Mouse (Mus musculus) lung, postnatal 10 days (tissue): ENCODE measurements at regions not wholly inside any gene's neighbourhood (a gene's known extent, or its start where the extent isn't known, plus 50 kb on each side); places are given as distances from the start of the nearest gene placed in this dataset.

ENCODE experiments used
- DNase-seq: peaks from one replicate; pipeline ENCODE4 v3.0.0; 2021

DNA sequence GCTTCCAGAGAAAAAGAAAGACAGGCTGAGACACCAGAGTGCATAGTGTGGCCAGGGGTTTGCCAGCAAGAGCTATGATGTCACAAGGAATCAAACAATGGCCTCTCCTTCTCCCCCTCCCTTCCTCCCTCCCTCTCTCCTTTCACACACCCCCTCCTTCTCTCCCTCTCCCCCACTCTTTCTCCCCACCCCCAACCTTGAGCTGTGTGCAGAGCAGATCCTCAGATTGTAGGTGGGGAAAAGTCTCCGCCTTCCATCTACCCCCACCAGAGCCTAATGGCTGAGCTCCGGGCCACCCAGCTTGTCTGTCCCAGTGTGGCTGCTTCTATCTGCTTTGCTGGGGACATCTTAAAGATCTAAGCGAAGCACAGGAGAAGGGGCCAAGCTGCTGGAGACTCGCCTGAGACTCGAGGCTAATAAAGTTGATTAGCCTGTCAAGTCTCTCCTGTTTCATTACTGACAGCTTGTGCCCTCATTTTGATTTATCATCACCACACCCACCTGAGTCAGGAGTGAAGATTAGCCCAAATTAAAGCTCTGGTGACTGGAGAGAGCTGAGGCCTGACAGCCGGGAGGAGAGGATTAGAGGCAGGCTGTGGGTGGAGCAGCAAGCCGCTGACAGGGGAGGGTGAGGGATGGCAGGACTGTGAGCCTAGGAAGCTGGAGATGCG lies 272.8 kb downstream of the Cbln1 start:
- peak; percentile 10 for DNase-seq

DNA sequence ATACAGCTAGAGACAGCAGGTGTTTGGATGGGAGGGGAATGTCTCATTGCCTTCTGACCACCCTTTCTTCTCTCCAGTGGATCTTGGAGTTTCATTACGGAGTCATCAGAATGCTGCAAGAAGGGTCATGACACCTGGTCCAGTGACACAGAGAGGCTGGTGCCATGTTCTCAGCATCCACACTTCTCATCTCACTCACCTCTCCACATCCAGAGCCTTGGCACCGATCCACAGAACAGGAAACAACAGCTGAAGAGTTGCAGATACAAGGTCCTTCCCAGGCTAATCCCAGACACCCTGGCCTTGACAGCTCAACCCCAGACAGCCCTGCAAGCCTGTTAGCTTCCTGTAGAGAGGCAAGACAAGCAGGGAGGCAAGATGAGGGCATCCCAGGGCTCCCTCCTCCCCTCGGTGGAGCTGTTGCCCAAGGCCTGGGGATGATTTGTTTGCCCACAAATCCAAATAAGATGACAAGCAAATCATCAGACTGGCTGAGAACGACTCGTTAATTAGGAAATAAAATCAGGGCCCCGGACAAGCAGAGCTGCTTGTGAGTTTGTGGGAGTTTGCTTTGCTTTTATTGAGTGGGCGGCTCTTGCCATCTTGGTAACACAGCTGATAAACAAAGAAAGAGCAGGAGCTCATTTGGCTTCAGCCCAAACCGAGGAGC lies 274.4 kb downstream of the Cbln1 start:
- peak; percentile 19 for DNase-seq

DNA sequence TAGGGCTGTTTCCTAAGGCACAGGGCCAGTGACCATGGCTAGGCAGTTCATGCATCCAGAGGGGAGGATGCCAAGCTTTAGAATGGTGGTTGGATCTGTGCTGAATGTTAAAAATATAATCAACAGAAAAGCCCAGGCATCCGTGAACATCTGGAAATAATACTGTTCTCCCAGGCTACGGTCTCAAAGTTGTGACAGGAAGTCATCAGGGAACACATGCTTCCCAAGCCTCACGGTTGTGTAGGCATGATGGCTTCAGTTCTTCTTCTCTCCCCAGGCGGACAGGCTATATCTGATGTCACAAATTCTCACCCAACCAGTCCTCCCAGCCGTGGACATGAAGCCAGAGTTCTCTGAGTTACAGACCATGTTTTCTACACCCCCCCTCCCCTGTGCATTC lies 275.4 kb downstream of the Cbln1 start:
- DNase-seq, result no peak

DNA sequence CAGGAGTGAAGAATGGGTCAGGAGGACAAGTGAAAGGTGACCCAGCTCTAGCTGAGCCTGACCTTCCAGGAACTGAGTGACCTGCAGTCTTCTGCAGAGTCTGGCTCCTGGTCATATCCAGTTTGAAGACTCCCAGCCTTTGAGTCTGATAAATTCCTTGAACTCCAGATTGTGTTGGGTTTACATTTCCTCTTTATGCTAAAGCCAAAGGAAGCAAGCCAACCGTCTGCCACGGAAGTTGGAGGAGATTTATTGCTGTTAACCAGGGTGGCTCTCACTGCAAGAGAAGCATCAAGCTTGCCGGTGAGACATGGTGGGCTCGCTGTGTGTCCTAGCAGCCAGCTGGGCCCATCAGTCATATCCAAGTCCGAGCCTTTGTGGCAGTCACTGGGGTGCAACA lies 276.4 kb downstream of the Cbln1 start:
- DNase-seq, result no peak

DNA sequence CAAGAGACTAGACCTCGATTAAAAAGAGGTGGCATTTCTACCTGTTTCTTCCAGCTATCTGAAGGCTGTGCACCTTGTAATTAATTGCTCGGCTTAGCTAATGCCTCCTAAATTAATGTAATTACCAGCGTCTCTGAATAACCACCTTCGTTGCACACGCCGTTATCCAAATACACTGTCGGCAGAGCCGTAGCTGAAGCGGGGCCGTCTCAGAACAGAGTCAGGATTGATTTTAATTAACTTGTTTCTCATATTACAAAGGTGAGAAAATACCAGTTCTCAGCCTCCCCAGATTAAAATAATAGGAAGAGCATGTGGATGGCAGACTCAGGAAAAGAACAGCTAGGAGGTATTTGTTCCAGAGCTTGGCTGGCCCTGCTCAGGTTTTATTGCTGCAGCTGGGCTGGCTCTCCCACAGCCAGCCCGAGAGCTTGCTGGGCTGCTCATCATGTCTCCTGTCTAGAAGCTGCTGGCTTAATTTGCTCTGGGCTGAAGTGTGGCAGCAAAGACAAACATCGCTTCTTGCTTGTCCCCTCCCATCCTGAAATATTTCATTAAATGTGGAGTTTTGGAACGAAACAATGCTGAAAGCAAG lies 282.5 kb downstream of the Cbln1 start:
- DNase-seq, result no peak

DNA sequence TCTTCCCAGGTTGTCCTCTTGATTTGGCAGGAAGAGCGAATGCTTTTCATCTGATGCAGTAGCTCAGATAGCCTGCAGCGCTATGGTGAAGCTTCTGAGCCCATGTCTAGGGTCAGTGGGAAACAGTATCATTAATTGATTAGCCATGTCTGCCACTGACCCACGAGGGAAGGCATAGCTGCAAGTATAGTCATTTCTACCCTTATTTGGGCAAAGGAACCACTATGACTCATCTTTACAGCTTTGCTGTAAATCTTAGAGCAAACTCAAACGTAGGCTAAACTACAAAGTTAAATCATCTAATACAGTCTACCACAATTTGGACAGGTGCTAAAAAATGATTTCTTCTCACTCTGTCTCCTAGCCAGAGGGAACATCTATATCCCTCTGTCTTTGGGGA lies 289.5 kb downstream of the Cbln1 start:
- DNase-seq, result no peak

DNA sequence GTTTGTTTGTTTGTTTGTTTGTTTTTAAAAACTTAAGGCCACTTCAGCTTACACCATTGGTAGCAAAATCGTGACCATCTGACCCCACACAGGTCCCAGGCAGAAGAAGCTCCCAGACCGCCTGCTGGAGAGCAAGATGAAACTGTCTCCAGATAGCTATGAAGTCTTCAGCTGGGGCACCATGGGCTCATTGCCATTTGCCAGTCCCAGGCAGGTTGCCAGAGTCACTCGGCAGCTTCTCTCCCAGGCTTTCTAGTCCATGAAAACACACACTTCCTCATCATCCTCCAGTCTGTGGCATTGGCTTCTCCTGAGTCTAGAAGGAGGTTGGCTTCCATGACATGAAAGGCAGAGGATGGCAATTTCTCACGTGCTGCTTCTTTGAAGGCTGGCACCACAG lies 293.5 kb upstream of the N4bp1 start:
- no peak for DNase-seq

DNA sequence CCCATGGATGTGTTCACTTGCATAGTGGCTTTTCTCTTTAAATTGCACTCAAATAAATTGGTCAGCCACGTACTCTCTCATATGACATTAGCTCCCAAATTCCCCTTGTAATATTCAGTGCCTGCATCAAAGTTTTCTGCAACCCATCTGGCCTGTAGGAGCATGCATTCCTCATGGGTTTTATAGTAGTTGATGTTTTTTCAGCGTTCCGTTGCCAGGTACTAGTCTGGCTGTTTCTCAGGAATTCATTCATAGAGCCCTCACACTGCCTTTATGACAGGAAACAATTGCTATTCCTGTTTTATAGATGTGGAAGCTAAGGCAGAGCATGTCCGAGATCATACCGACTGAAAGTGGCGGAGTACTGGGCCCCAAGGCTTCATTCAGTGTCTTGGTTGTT lies 292.6 kb upstream of the N4bp1 start:
- no peak for DNase-seq

DNA sequence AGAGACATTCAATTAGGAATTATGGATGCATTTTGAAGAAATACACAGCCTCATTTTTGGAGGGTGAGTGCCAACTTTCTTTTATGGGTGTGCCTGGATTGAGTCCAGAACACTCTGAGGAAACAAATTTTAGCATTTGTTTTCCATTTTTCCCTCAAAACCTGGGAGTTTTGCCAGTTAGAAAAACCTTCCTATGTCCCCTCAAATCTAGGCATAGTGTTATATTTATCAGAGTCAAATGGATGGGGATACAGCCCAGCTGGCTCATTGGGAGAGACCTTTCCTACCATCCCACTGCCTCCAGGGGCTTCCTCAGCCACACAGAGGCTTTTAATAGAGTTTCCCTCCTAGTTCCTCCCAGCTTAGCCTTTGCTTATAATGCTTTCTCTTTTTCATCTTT lies 290.0 kb upstream of the N4bp1 start:
- peak; percentile 5 for DNase-seq

DNA sequence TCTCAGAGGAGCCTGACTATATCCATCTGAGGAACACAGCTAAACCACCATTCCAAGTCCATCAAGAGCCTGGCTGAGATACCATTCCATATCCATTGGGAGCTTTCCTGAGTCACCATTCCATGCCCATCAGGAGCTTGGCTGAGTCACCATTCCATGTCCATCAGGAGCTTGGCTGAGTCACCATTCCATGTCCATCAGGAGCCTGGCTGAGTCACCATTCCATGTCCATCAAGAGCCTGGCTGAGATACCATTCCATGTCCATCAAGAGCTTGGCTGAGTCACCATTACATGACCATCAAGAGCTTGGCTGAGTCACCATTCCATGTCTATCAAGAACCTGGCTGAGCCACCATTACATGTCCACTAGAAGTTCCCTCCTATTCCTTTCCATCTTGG lies 288.7 kb upstream of the N4bp1 start:
- DNase-seq, result no peak

DNA sequence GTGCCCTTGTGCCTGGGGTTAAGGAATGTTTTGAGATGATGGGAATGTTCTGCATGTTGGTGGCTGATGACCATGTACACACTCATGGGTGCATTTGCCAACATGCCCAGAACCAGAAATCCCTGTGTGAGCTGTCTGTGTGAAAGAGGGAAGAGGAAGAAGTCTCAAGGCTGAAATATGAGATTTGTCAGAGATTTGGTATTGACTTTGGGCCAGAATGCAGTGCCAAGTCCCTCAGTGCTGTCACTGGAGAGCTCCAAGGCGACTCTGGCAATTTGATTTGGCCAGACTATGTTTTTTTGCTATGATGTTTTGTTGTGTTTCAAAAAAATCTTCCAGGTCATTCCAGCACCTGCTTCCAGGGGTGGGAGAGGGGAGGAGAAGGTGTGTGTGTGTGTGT lies 281.7 kb upstream of the N4bp1 start:
- DNase-seq, result no peak

DNA sequence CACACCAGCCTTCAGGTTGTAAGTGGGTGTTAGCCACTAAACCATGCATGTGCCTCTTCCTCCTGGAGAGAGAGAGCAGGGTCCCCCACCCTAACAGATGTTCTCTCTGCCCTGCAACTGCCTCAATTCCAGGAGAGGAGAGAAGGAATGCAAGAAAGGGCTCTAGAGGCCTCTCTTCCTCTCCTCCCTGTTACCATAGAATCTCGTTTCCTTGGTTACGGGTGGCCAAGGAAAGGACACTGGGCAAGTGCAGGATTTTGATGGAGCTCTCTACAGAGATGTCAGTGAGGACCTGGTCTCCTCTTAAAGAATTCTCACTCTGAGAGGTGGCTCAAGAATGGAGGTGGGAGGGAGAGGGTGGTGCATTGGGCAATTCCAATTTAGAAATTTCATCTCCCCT lies 275.4 kb upstream of the N4bp1 start:
- DNase-seq, result no peak

DNA sequence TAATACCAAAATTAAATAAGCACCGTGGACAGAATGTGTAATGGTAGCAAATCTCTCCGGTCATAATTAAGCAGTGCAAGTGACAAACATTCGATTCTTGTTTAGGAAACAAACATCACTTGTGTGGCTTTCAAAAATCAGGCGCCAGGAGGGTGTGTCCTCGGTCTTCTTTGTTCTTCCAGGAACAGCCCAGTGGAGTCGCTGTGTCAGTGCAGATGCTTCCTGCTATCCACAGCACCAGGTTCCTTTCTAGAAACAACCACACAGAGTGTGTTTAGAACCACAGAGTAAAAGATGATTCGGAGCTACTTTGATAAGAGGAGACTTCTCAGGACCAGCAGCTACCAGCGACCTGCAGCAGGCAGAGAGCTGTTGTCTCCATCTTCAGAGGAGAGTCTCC lies 273.3 kb upstream of the N4bp1 start:
- no peak for DNase-seq

DNA sequence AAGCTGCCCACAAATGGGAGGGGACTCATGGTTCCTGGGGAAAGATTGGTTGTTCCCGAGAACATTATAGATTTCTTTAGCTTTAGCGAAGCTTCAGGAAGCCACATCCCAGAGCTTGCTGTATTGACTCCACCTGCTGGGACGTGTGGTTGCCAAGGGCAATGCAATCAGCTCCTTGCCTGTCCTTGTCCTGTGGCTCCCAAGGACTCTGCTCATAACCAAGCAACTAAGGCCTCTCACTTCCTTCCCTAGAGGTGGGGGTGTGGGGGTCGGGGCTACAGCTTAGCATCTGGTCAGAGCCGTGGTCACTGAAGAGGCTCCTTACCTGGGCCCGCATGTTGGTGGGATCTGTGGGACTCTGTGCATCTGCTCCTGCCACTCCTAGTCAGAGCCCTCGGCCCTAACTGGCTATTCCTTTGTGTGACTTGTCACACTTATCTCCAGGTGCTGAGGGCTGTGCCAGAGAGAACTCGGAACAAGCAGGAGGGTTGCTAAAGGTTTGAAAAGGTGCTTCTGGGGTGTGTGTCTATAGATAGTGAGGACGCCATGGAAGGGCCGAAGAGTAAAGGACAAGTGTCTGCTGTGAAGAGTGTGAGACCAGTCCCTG lies 270.9 kb upstream of the N4bp1 start:
- DNase-seq, result no peak

DNA sequence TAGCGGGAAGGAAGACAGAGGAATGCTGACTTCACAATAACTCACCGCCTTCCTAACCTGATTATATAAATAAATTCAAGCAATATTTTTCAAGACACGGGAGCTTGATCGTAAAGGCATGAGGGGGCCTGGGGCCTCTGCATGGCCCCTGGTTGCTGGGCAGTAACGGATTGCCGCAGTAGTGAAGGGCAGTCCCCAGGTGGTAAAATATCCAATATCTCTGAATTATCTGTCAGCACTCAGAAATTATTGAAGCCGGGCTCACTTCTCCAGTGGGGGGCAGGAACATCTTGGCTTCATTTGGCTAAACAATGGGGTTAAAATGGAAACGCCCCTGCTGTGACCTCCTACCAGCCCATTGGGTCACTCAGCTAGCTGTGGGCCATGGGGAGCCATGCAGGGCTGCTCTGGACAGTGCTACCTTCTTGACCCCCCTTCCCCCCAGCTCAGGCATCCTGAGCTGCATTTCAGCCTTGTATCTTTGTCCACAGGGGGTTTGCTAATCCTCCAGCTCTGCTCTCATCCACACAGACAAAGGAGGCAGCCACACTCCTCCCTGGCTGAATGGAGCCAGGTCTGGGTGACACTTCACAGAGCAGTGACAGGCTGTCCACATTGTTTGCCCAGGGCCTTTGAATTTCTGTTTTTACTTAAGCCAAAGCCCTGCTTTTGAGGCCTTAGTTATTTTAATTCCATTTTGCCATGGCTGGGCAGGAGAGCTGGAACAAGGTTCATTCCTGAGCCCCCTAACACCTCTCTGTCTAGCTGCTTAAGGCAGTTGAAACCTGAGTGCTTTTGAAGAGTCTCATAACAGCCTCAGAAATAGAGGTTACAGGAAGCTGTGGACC lies 267.2 kb upstream of the N4bp1 start:
- DNase-seq, result no peak

DNA sequence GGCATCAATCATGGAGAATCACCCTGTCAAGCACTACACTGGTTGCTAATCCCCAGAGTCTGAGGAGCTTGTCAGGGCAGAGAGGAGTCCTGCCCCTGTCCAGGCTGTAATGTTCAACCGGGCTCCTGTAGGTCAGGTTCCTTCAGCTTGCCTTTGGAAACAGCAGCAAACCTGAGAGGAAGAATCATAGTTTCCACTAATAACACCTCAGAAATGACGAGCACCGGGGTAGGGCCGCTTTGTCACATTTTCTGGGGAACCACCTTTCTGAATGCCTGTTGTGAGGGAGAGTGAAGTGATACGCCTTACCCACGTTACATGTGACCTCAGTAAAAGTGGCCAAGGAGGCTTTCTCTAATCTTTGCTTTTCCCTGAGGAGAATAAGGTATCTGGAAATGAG lies 263.8 kb upstream of the N4bp1 start:
- no peak for DNase-seq

DNA sequence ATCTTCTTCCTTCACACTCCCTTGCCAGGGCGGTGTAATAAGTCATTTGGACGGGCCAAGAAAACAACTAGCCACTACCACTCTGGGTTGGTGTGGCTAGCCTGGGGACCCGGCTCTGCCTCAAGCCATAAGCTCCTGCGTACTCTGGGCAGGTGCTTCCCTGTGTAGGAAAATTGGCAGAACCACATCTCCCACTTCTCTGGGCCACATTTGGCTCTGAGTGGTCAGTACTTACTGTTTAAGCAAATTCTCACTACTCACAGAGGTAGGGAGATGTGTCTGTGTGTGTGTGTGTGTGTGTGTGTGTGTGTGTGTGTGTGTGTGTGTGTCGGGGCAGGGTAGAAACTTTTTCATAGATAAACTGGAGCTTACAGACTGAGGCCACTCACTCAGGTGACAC lies 262.6 kb upstream of the N4bp1 start:
- no peak for DNase-seq

DNA sequence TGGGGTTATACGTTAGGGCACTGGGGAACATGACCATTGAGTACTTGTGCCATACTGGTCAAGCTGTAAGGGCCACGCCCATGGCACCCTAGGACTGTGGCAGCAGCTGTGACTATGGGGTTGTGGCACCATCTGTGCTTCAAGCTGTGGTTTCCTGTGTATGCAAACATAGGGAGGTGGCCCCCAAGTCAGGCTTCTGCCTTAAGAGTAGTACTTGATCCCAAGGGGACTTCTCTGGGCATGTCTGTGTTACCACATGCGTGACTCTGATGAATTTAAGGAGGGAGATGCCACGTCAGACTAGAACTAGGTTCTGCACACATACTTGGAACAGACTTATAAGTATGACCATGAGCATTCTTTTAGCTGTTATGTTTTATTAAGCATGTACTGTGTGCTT lies 252.4 kb upstream of the N4bp1 start:
- DNase-seq, result no peak

DNA sequence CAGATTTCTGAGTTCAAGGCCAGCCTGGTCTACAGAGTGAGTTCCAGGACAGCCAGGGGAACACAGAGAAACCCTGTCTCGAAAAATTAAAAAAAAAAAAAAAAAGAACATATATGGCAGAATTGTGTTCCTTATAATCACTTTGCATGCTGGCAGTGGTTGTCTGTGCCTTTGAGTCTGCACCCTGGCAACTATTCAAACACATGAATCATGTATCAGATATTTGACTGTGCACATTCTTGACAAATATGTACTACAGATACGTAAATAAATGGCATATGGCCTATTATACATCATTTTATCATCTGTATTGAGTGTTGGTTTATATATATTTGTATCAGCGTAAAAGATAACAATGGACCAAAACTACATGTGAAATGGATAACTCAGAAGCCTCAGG lies 246.7 kb upstream of the N4bp1 start:
- DNase-seq, result no peak

DNA sequence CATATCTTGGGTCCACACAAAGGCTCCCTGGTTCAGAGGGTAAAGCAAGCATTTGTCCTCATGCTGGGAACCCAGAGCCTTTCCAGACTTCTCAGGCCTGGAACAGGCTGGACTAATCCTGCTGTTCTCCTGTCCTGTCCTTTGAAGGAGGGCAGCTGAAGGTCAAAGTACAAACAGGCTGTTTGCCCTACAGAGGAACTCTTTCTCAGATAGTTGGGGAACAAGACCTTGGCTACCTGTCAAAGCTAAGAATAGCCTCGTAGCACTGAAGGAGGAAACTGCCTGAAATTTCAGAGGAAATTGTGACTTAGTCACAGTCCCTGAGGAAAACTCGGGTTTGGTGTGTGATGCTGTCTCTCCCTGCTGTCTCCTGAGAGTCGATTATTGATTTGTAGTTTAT lies 245.6 kb upstream of the N4bp1 start:
- DNase-seq, result no peak

DNA sequence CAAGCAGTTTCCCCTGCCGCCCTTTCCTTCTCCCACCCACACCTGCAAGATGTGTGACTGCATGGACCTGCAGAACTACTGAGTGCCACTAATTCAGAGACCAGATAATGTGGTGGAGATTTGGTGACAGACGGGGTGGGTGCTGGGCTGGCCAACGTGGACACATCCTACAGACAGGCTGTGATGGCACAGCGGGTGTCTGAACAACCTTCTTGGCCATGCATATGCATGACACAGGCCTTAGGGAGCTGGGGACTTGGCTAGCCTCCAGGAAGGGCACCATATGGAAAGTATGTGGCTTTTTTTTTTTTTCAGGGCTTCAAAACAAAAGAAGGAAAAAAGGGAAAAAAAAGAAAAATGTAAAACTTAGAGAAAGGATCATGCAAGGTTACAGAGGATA lies 243.5 kb upstream of the N4bp1 start:
- no peak for DNase-seq

DNA sequence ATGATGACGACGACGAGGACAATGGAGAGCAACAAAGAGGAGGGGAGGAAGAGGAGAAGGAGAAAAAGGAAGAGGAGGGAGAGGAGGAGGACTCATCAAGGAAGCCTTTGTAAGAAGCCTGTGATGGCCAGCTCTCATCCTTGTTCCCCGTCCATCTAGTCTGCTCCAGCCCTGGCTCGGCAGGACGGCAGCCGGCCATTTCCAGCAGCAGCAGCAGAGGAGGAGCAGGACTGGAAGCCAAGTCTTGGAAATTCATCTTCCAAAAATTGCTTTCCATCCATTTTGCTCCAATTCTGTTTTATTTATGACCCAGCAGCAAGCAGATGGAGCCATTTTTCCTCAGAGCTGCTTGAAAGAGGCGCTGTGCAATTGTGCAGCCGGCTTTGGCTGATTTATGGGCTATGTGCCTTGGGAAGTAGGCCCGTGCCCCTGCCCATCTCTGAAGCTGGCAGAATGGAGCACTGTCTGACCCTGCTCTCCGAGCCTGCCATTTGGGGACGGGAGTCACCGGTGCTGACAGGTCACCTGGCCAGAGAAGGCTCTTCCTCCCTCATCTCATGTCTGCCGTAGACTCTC lies 231.2 kb upstream of the N4bp1 start:
- DNase-seq, result no peak

DNA sequence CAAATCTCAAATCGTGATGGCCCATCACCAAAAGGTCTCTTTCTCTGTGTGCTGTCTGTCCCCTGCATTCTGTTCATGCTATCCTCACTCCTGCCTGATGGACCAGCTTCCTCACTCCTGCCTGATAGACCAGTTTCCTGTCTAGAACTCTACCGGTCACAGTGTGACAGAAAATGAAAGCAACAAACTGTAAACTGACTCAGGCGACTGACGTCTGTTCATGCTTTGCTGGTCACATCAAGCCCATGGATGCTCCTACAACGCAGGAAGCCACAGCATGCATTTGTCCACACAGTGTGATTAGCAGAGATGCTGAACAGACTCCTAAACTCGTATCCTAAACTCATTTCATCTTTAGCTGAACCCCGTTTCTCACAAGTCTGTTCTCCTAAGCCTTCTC lies 227.3 kb upstream of the N4bp1 start:
- DNase-seq, result no peak
